Mouse (Mus musculus) adrenal gland, postnatal 10 days (tissue): ENCODE measurements at regions not wholly inside any gene's neighbourhood (a gene's known extent, or its start where the extent isn't known, plus 50 kb on each side); places are given as distances from the start of the nearest gene placed in this dataset.

Experiments used
- DNase-seq: peaks from one replicate; pipeline ENCODE4 v3.0.0; 2021; ENCODE audit warnings: mixed read lengths

GRCm38 (mm10) chr13:37149066-37149781, 99.2 kb upstream of the F13a1 start:
- peak; percentile 23 for DNase-seq

DNA sequence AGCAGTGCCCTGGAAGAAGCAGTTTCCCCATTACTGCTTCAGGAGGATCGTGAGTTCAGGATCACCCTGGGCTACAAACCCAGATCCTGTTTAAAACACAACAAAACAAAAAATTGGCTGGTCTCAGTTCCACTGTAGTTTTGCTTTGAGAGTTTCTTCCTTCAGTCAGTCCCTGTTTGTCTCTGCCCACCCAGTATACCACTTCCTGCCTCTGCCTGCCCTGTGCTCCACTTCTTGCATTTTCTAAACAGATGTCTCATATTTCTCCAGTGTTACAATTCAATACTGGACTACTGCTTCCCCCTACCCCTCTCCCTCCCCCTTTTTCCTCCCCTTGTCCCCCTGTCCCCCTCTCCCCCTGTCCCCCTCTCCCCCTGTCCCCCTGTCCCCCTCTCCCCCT, 98.6 kb upstream of the F13a1 start:
- no peak for DNase-seq

- DNase-seq, result no peak
Measured at GRCm38 (mm10) chr13:37147790-37148189, 97.7 kb upstream of the F13a1 start.

DNA sequence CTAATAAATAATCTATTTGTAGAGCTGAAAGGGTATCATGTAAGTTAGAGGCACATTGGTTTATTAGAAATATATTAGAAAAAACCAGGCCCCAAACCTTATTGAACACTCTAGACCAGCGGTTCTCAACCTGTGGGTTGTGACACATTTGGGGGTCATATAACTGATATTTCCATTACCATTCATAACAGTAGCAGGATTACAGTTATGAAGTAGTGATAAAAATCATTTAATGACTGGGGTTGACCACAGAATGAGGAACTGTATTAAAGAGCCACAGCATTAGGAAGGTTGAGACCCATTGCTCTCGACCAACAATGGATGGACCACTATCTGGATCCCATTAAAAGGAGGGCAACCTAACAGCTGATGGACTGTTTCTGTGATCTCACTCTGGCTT, 92.8 kb upstream of the F13a1 start:
- no peak for DNase-seq

GRCm38 (mm10) chr13:37135115-37135514, 85.1 kb upstream of the F13a1 start:
- no peak for DNase-seq

GRCm38 (mm10) chr13:37134518-37134917, 84.5 kb upstream of the F13a1 start:
- no peak for DNase-seq

- peak; percentile 51 for DNase-seq
Measured at GRCm38 (mm10) chr13:37130637-37131036, 80.6 kb upstream of the F13a1 start.

- no peak for DNase-seq
Measured at GRCm38 (mm10) chr13:37121602-37122001, 71.6 kb upstream of the F13a1 start.

DNA sequence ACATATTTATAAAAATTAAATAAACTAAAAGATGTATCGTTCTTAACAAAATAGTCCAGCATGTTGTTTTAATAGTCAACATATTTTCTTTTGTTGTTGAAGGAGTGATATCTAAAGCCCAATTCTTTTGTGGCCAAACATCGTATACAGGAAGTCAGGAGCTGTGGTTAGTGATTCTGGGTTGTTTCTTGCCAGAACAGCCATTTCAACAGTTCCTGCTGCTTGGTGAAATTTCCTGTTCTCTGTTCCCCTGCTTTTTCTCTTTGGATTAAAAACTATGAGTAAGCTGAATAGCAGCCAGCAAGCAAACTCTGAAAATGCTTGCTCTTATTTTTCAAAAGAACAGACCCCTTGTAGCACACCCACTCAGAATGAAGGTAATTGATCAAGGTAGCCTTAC, 70.2 kb upstream of the F13a1 start:
- DNase-seq, result no peak

- DNase-seq, result no peak
Measured at GRCm38 (mm10) chr13:37114324-37114723, 64.3 kb upstream of the F13a1 start.

DNA sequence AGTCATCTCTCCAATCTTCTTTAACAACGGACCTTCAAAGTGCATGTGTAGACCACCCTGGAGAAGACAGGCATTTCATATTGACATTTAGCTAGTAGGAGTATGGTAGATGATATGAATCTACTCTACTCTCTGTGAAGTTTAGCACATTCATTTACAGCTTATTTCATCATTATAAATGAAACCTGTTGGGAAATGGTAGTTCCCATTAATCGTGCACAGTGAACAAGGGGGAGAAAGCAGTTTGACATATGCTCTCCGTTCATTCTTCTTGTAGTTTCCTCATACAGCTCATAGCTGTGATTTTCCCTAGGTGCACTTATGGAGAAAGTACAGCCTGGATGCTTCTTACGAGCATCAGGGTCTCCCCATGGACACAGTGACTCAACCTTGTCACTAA, 61.7 kb upstream of the F13a1 start:
- no peak for DNase-seq

DNA sequence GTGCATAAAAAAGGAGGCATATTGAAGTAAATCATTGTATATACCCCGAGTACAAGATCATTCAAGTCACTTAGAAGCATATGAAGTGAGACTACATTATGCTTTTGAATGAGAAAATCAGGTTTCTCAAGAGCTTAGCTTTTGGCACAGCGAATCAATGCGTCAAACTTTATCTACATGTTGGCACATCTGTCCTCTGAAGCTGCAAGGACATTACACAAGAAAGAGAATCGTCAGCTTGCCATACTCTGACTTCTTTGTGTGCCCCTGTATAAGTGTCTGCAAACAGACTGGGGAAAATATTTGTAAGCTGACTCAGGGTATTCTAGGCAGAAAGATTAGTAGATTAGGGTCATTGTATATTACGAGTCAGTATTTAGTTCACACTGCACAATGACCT, 57.7 kb upstream of the F13a1 start:
- peak; percentile 31 for DNase-seq

DNA sequence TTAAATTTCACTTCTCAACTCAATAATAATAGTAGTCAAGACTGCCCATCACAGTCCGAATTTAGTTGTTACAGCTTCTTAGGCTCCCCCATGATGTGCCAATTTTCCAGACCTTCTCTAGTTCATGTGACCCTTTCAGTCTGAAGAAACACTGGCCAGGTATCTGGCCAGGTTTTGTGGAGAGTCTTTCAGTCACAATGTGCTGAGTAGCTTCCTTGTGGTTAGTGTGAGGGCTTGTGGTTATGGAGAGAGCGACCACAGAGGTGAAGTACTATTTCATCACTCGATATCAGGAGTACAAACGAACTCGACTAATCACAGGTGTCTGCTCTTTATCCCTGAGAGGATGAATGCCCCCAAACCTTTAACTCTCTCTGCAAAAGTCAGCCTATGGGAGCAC, 56.0 kb upstream of the F13a1 start:
- no peak for DNase-seq

GRCm38 (mm10) chr13:37104410-37105294, 54.6 kb upstream of the F13a1 start:
- DNase-seq, result no peak

DNA sequence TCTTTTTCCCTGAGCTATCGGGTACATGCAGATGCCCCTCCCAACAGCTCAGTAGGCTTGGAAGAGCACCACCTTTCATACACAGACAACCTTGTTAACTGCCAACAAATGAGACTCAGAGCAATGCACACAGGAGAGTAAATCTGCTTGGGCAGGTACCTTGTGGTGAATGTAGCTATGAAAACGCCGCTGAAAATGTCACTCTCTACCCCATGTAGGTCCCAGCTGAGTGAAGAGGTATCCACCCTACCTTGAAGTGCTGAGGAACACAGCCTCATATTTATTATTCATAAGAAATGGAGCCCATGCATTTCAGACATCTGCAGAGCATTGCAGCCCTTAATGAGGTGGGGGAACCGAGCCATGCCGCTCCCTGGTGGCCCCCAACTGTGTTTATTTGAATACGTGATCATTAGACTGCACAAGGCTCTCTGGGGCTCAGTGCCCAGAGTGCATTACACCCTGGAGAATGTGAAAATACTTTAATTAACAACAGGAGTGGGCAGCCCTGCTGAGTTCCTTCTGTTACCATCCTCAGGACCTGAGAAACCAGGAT, 53.8 kb upstream of the F13a1 start:
- DNase-seq, result no peak

DNA sequence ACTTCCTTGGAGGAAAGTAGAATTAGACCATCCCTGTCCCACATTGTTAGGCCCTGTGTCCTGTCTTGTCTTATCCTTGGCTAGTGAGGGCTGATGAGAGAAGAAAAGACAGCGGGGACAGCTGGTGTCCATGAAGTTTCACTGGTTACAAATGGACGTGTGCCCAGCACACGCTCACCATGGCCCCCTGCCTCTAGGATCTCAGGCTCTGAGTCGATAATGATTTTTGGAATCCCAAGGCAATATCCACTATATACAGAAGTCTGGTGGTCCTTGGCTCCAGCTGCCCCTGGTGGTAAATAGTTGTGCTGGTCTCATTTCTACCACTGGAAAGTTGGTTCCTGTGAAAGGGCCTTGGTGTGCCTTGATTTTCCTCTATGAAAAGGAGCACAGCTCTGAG, 51.7 kb upstream of the F13a1 start:
- no peak for DNase-seq
